Mouse (Mus musculus): ENCODE measurements around the gene Fam111a. TPM values are rescaled to one million over a fixed set of nuclear protein-coding genes. Genes with fewer than 3 reads are reported as not detected.

The Fam111a gene
- polyA plus RNA-seq, 1 experiment, result 6.4 TPM

DNA sequence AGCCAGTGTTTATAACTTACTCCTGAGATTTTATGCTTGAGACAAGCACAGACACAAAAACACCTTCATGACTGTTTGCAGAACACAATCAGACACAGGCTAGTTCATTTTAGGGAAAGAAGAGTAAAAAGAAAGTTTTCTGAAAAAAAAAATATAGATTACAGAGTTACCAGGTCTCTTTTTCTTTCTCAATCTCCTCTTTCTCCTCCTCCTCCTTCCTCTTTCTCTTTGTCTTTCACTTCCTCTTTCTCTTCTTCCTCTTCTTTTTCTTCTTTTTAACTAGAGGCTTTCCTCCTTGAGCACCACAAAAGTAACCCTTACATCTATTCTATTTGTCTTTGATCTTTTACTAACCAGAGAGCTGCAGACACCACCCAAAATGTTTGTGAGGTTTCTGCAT lies 18.7 kb downstream of the Fam111a start:
- no peak for DNase-seq (ENCODE audit: low read depth)
- TF ChIP-seq CTCF (IDR thresholded peaks at IDR 0.05; ENCODE audit: borderline replicate concordance, extremely low read depth, insufficient read depth, insufficient read length) (no peak), POLR2A (IDR thresholded peaks at IDR 0.05; ENCODE audit: borderline replicate concordance, extremely low read depth, insufficient read depth, insufficient read length, poor library complexity, severe bottlenecking) (no peak)

DNA sequence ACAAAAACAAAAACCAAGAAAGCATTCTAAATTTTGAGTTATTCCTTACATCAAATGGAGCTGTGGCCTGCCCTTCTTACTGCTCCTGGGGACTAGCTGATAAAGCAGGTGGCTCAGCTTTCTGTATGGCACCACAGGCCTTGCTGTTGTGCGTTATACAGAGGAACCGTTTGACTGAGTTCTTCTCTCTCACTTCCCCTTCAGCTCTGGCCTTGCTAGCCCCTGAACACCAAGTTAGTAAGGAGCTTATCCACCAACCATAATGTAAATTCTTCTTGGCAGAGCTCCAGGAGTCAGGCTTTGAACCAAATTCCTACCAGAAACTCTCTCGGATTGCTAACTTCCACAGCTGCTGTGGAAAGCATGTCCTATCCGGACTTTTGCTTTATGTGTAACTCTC lies 21.5 kb downstream of the Fam111a start:
- no peak for TF ChIP-seq POLR2A (IDR thresholded peaks at IDR 0.05; ENCODE audit: borderline replicate concordance, extremely low read depth, insufficient read depth, insufficient read length, poor library complexity, severe bottlenecking)
- no peak for TF ChIP-seq CTCF (IDR thresholded peaks at IDR 0.05; ENCODE audit: borderline replicate concordance, extremely low read depth, insufficient read depth, insufficient read length)
- DNase-seq (ENCODE audit: low read depth), result peak; percentile 26

DNA sequence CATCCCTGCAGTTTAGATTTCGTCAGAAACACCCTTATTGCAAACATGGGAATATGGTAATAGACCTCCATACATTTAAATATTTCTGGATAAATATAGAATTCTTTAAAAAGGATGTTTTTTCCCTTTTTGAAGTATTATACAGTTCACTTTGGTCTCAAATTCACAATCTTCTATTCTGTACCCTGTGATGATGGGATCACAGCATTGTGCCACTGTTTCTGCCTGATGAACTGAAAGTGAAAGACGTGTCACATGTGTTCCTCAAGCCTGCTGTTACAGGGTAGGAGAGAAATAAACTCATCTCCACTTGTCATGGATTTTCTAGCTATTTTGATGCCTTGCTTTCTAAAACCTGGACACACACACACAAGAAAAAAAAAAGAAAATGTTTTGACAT lies 25.3 kb downstream of the Fam111a start:
- TF ChIP-seq POLR2A (IDR thresholded peaks at IDR 0.05; ENCODE audit: borderline replicate concordance, extremely low read depth, insufficient read depth, insufficient read length, poor library complexity, severe bottlenecking) (no peak), CTCF (IDR thresholded peaks at IDR 0.05; ENCODE audit: borderline replicate concordance, extremely low read depth, insufficient read depth, insufficient read length) (no peak)
- no peak for DNase-seq (ENCODE audit: low read depth)

DNA sequence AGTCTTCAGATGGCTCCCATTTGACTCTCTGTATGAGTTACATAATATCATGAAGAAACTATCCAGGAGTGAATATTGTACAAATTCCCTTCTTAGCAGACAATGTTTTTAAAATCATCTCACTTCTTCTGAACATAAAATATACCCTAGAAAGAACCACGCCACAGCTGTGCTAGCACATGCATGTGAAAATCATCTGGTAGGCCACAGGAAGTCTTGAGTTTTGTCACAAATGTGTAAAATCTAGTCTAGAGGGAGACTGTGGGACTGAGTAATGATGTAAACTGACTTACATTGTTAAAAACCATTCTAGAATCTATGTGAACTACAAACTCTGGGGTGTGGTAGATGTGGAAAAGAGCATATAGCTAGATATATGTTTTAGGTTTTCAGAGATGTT lies 26.1 kb downstream of the Fam111a start:
- TF ChIP-seq CTCF (IDR thresholded peaks at IDR 0.05; ENCODE audit: borderline replicate concordance, extremely low read depth, insufficient read depth, insufficient read length), result no peak
- TF ChIP-seq POLR2A (IDR thresholded peaks at IDR 0.05; ENCODE audit: borderline replicate concordance, extremely low read depth, insufficient read depth, insufficient read length, poor library complexity, severe bottlenecking), result no peak
- no peak for DNase-seq (ENCODE audit: low read depth)

DNA sequence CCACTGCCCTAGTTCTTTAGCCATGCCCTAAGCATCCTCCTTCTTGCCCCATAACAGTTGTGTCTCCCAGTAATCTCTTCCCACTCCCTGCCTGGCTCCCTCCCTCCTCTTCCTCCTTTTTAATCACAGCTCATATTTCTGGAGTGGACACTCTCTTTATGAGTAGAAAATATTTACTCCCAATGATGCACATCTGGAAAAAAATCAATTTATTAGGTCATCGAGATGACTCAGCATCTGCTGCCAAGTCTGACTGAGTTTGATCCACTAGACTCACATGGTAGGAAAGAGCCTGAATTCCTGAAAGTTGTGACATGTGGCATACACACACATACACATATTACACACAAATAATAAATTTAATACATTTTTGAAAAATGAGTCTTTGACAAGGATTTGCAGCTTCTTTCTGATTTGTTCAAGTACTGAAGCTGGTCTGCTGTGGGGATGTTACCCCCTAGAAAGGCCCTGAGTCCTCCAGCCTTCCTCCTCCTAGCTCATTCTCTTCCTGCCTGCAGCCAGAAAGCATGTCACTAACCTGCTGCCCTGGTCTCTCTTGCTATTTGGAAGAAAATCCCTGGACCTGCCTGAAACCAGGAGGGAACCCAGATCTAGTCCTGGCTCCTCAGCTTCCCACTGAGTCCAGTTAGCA lies 27.2 kb downstream of the Fam111a start:
- DNase-seq (ENCODE audit: low read depth), result no peak
- TF ChIP-seq CTCF (IDR thresholded peaks at IDR 0.05; ENCODE audit: borderline replicate concordance, extremely low read depth, insufficient read depth, insufficient read length), result no peak
- TF ChIP-seq POLR2A (IDR thresholded peaks at IDR 0.05; ENCODE audit: borderline replicate concordance, extremely low read depth, insufficient read depth, insufficient read length, poor library complexity, severe bottlenecking), result no peak

DNA sequence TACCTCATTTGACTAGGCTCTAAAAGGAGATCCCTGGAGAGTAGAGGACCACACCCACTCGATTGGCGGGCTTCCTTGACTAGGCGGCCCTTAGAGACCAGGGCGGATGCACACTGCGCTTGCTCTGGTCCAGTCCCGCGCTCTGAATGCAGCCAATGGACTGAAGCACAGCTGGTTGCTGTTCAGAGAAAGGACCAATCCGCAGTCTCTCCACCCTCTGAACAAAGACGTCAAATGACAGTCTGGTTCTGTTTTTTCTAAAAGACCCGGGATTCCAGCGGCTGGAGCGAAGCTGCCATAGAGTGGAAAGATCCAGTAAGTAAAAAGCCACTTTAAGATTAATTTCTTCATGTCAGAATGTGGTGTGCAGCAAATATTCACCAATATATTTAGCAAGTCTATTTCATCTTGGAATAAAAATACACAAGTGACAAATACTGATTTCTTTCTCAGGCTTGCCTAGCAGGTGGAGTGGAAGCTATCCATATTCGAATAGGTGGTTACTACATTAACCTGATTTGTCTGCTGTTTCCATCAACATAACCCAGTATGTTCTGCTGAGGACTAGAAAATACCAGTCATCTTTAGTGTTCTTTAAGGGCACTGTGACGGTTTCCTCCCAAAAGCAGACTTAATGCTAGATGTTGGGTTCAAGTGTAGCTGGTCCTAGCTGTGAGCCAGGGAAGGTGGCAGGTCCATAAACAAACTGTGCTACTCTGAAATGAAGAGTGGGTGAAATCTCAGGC lies 27.9 kb downstream of the Fam111a start:
- 0 out of 2 replicates have a peak, but pooled peaks have one; percentile 22 for TF ChIP-seq POLR2A (IDR thresholded peaks at IDR 0.05; ENCODE audit: borderline replicate concordance, extremely low read depth, insufficient read depth, insufficient read length, poor library complexity, severe bottlenecking)
- TF ChIP-seq CTCF (IDR thresholded peaks at IDR 0.05; ENCODE audit: borderline replicate concordance, extremely low read depth, insufficient read depth, insufficient read length), result no peak
- DNase-seq (ENCODE audit: low read depth), result peak; percentile 97

DNA sequence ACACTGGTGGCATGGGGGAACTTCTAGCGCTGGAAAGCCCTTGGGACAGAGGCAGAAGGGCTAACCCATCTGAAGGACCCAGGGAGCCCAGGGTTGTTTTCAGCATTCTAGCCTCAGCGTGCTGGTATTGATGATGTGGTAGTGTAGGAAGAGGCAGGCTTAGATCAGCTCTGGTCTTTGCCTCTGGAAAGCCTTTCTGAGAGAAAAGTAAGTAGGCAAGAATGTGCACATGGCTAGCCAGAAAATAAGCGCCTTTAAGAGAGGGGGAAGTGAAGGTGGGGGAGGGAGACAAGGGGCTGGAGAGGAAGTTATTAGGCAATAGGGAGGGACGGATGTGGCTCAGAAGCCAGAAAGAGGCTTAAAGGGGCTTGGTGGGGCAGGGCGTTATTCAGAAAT lies 28.5 kb downstream of the Fam111a start:
- TF ChIP-seq POLR2A (IDR thresholded peaks at IDR 0.05; ENCODE audit: borderline replicate concordance, extremely low read depth, insufficient read depth, insufficient read length, poor library complexity, severe bottlenecking) (no peak), CTCF (IDR thresholded peaks at IDR 0.05; ENCODE audit: borderline replicate concordance, extremely low read depth, insufficient read depth, insufficient read length) (no peak)
- DNase-seq (ENCODE audit: low read depth), result peak; percentile 23

DNA sequence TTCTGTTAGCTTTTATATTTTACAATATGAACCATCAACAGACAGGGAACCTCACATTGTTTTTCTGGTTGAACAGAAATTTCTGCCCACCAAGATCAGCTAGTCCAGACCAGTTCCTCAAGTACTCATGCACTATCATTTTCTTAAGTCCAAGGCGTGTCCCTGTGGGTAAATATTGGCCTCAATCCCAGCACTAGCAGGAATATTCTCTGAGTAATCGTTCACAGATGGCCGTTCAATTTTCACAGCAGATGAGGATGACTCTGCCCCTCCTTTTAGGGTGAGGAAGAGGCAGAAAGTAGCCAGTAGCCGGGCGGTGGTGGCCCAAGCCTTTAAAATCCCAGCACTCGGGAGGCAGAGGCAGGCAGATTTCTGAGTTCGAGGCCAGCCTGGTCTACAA lies 29.6 kb downstream of the Fam111a start:
- TF ChIP-seq POLR2A (IDR thresholded peaks at IDR 0.05; ENCODE audit: borderline replicate concordance, extremely low read depth, insufficient read depth, insufficient read length, poor library complexity, severe bottlenecking) (no peak), CTCF (IDR thresholded peaks at IDR 0.05; ENCODE audit: borderline replicate concordance, extremely low read depth, insufficient read depth, insufficient read length) (no peak)
- DNase-seq (ENCODE audit: low read depth), result no peak

DNA sequence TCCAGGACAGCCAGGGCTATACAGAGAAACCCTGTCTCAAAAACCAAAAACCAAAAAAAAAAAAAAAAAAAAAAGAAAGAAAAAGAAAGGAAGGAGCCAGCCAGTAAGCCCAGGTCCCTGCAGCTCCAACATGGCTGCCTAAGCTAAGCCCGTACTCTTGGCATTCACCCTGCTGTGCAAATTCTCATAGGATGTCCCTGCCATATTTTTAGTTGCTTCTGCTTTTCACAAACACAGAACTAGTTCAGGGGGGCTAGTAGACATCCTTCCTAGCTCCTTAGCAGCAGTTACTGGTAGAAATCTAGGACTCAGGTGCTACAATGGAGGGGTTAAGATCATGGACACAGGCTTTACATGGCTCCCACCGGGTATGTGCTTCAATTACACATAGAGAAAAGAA lies 30.0 kb downstream of the Fam111a start:
- TF ChIP-seq POLR2A (IDR thresholded peaks at IDR 0.05; ENCODE audit: borderline replicate concordance, extremely low read depth, insufficient read depth, insufficient read length, poor library complexity, severe bottlenecking) (no peak), CTCF (IDR thresholded peaks at IDR 0.05; ENCODE audit: borderline replicate concordance, extremely low read depth, insufficient read depth, insufficient read length) (no peak)
- no peak for DNase-seq (ENCODE audit: low read depth)

DNA sequence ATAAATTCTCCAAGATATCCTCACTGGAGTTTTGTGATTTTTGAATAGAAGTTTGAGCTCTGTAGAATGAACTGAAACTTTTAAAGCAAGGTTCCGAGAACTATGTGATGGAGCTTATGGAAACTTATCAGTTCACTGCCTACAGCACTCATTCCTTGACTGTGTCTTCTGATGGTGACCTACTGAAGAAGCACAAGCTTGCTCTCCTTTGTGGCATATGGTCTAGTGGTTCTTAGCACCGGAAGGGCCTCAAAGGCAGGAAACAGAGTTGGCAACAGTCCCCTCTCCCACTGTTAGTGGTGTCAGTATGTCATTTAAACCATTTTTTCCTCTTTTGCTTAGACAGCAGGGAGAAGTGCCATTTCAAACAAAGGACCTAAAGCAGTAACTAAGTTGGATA lies 31.1 kb downstream of the Fam111a start:
- DNase-seq (ENCODE audit: low read depth), result no peak
- no peak for TF ChIP-seq CTCF (IDR thresholded peaks at IDR 0.05; ENCODE audit: borderline replicate concordance, extremely low read depth, insufficient read depth, insufficient read length)

DNA sequence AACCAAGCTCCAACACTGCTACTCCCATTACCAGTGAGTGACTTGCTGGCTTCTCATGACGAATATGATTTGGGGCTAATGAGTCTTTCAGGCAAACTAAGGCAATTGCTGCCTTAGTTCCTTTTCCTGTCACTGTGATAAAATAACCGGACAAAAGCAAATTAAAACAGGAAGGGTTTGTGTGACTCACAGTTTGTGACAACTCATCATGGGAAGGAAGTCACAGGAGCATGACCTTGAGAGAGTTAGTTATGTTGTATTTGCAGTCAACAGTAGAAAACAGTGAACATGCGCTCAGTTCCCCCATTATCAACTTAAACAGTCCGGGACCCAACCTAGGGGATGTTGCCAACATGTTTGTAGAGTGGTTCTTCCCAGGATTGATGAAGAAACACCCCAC lies 39.8 kb downstream of the Fam111a start:
- no peak for DNase-seq (ENCODE audit: low read depth)
- TF ChIP-seq CTCF (IDR thresholded peaks at IDR 0.05; ENCODE audit: borderline replicate concordance, extremely low read depth, insufficient read depth, insufficient read length) (no peak), POLR2A (IDR thresholded peaks at IDR 0.05; ENCODE audit: borderline replicate concordance, extremely low read depth, insufficient read depth, insufficient read length, poor library complexity, severe bottlenecking) (no peak)

DNA sequence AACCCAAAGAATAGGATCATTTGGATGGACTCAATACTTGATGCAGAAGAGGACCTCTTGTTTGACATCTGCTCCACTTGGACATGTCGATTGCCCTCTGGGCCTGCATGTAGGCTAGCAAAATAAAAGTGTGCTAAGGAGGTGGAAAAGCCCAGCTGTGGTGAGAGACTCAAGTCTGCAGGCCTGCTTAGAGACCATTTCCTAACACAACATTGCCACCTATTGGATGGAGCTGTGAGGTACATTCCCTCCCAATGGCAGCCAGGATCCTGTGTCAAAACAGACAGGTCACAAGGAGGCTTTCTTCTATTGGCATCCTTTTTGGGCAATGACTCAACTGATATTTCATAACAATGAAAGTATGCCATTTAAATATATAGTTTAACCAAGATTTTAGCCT lies 46.4 kb downstream of the Fam111a start:
- DNase-seq (ENCODE audit: low read depth), result peak; percentile 85
- TF ChIP-seq POLR2A (IDR thresholded peaks at IDR 0.05; ENCODE audit: borderline replicate concordance, extremely low read depth, insufficient read depth, insufficient read length, poor library complexity, severe bottlenecking) (no peak), CTCF (IDR thresholded peaks at IDR 0.05; ENCODE audit: borderline replicate concordance, extremely low read depth, insufficient read depth, insufficient read length) (peak; percentile 85)

All from brain, embryonic 14.5 days (tissue).